Mouse (Mus musculus) C2C12 (cell line): ENCODE measurements around the gene Tmprss4. TPM values are rescaled to one million over a fixed set of nuclear protein-coding genes. Genes with fewer than 3 reads are reported as not detected.

Experiments
- H3K27me3 ChIP-seq: one replicate; pipeline ENCODE4 v1.6.1; 2011; ENCODE audit not compliant: control insufficient read depth, insufficient read depth, insufficient read length
- H3K36me3 ChIP-seq: one replicate; pipeline ENCODE4 v1.6.1; 2011; ENCODE audit not compliant: control insufficient read depth, insufficient read depth
- H3K4me3 ChIP-seq: one replicate; pipeline ENCODE4 v1.5.1; 2011; ENCODE audit warnings: mild to moderate bottlenecking, control low read depth; ENCODE audit not compliant: poor library complexity, insufficient read depth, severe bottlenecking
- H3K79me2 ChIP-seq: one replicate; pipeline ENCODE4 v1.6.1; 2011; ENCODE audit not compliant: control insufficient read depth, insufficient read depth
- H3K79me3 ChIP-seq: one replicate; pipeline ENCODE4 v1.6.1; 2011; ENCODE audit warnings: low read depth, control low read depth
- H3ac ChIP-seq: one replicate; pipeline ENCODE3; 2011; ENCODE audit warnings: low read depth; ENCODE audit not compliant: control insufficient read depth, insufficient read length
- CEBPB ChIP-seq: IDR thresholded peaks from one replicate; pipeline ENCODE4 v1.6.1; 2011; ENCODE audit warnings: low read depth, mild to moderate bottlenecking, control low read depth, moderate library complexity
- CTCF ChIP-seq: IDR thresholded peaks from one replicate; pipeline ENCODE4 v1.5.1; 2011; ENCODE audit not compliant: control insufficient read depth, insufficient read depth, insufficient read length
- FOSL1 ChIP-seq: IDR thresholded peaks from one replicate; pipeline ENCODE4 v1.8.0; 2011; ENCODE audit warnings: mild to moderate bottlenecking, low read length; ENCODE audit not compliant: poor library complexity, insufficient read depth, severe bottlenecking
- MAX ChIP-seq: IDR thresholded peaks from one replicate; pipeline ENCODE4 v1.6.1; 2011; ENCODE audit warnings: mild to moderate bottlenecking, control low read depth
- MYOD1 ChIP-seq: IDR thresholded peaks from one replicate; pipeline ENCODE4 v1.6.1; 2011; ENCODE audit warnings: low read depth; ENCODE audit not compliant: control insufficient read depth, insufficient read length
- MYOG ChIP-seq: IDR thresholded peaks from one replicate; pipeline ENCODE4 v1.6.1; 2011; ENCODE audit not compliant: control insufficient read depth, insufficient read length; ENCODE audit errors: extremely low read depth
- USF1 ChIP-seq: IDR thresholded peaks from one replicate; pipeline ENCODE4 v1.6.1; 2011; ENCODE audit warnings: low read depth, mild to moderate bottlenecking, control low read depth, moderate library complexity
- long read RNA-seq, 2 experiments: library from polyadenylated mRNA; unstranded; transcript quantifications; one replicate each; pipeline ENCODE4 v2.0.0; 2019 to 2020
- polyA plus RNA-seq: library from polyadenylated mRNA; unstranded; fragments of >200 nt; fragmentation: generic; extraction: Trizol; gene quantifications from one replicate; pipeline ENCODE4 v1.2.1, GENCODE M21; 2012; ENCODE audit warnings: missing spikeins

The Tmprss4 gene
- polyA plus RNA-seq, result not detected
- long read RNA-seq, experiment 1, result 0 reads
- long read RNA-seq, experiment 2, result 0 reads

DNA sequence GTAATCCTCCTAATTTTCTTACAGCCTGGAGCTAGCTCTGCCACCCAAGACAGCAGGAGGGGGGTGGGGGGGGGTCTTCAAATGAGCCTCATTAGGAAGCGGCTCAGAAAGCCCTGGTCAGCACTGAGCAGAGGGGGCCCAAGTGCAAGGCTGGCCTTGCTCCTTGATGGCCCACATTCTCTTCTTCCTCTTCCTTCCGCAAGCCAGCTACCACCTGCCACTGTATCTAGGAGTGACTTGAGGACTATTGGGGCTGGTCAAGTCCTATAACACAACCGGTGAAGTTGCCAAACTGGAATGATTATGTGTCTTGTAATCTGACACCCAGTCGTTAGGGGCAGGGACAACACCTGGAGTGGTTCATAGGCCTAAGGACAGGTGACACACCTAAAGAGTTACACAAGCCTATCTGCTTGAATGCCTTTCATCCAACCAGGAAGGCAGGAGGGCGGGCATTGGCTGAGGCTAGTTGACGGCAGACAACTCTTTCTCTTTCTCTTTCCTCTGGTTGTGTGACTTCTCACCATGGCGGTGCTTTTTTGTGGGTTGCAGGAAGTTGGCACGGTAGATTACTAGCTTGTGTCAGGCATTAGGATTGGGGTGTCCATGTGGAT, at the start of gene Tmprss4:
Gene Tmprss4, minus strand, starts transcription at position 296 of the 614 bp plus-strand sequence.
- H3K4me3 ChIP-seq, result no peak within 1 kb of the TSS
- H3K79me3 ChIP-seq, result no peaks in the 10 kb centered on the region
- H3K27me3 ChIP-seq, result peaks cover 16% of the 10 kb centered on the region
- no peaks in the 10 kb centered on the region for H3K36me3 ChIP-seq
- no peak within 1 kb of the TSS for H3ac ChIP-seq
- TF ChIP-seq CEBPB (no peak), MAX (no peak), MYOG (no peak), USF1 (no peak), MYOD1 (no peak), FOSL1 (no peak), CTCF (no peak)
- no peaks in the 10 kb centered on the region for H3K79me2 ChIP-seq

DNA sequence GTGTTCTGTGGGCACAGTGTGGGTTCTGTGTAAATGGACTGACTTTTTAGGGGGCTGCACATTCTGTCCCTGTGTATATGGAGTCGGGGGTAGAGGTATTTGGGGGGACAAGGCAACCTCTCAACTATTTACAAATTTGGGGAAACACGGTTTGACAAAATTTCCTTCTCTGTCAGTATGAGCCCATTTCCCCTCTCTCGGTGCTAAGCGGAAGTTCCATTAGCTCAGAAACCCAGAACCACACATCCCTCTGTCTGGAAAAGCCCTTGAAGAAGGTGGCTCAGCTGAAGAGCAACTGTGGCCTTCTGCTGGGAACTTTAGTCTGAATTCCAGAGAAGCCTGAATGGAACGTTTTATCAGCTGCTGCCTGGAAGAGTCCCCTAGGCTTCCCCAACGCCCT, 48.5 kb upstream of the Tmprss4 start:
- no peak overlapping the region for H3ac ChIP-seq
- TF ChIP-seq USF1 (no peak), MAX (no peak), CTCF (no peak), MYOG (no peak), MYOD1 (no peak), FOSL1 (no peak), CEBPB (no peak)
- no peak overlapping the region for H3K4me3 ChIP-seq
- no peaks in the 10 kb centered on the region for H3K36me3 ChIP-seq
- H3K79me3 ChIP-seq, result no peaks in the 10 kb centered on the region
- peaks cover 31% of the 10 kb centered on the region for H3K27me3 ChIP-seq
- H3K79me2 ChIP-seq, result no peaks in the 10 kb centered on the region

DNA sequence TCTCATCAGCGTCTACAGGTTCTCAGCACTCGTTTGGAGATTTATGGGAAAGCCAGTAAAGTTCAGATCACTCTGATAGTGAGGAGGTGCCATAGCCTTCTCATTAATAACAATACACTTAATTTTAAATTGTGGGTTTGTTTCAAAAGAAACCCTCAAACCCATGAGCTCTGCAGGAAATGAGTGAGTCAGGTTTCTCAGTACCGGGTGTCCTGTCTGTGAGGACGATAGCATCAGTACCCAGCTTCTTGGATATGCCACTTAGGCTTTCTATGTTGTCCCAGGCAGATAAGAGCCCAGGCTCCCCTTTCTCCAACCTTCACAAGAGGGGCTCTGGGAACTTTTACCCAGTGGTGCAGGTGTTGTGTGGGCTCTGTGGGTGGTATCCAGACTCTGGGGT, 48.1 kb upstream of the Tmprss4 start:
- TF ChIP-seq FOSL1 (no peak), CEBPB (no peak), CTCF (no peak), USF1 (no peak), MYOD1 (no peak), MYOG (no peak), MAX (no peak)
- no peak overlapping the region for H3K4me3 ChIP-seq
- no peaks in the 10 kb centered on the region for H3K79me3 ChIP-seq

DNA sequence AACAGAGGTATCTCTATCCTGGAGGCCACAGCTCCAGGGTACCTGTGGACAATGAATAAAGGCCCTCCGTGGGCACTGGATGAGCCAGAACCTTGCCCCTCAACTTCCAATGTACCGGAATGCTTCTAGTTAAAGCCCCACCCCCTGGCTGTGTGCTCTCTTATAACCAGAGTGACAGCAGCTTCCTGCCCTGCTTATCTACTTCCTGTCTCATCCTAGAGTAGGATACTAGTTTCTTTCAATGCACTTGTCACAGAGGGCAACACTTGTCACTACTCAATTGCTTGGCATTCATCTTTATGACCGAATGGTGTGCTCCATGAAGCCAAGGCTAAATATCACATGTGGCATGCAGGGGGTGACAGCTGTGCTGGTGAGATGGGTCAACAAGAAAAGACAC, 47.4 kb upstream of the Tmprss4 start:
- Histone ChIP-seq H3K79me3 (no peaks in the 10 kb centered on the region), H3ac (no peak overlapping the region), H3K36me3 (no peaks in the 10 kb centered on the region), H3K4me3 (no peak overlapping the region), H3K27me3 (peaks cover 22% of the 10 kb centered on the region), H3K79me2 (no peaks in the 10 kb centered on the region)
- TF ChIP-seq CTCF (no peak), FOSL1 (no peak), MYOD1 (no peak), CEBPB (no peak), MYOG (no peak), USF1 (no peak), MAX (no peak)

More for the DNA sequence above, 48.1 kb upstream of the Tmprss4 start:
- Histone ChIP-seq H3K27me3 (peaks cover 28% of the 10 kb centered on the region), H3ac (no peak overlapping the region), H3K79me2 (no peaks in the 10 kb centered on the region), H3K36me3 (no peaks in the 10 kb centered on the region)

DNA sequence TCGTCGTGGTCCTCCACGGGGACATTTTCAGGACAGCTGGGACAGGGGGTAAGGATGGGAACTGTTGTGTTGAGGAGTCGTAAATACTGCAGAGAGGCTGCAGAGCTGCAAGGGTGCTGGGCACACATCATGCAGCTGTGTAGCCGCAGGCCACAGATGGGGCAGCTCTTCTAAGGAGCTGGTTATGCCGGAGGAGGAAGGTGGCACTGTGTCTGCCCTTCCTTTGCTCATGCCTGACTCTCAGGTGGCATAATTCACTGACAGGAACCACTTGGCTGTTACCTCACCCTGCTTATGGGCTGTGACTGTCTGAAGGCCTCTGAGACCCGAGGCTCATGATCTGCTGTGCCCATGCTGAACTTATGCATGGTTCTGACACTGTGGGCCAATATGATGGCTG, 46.4 kb upstream of the Tmprss4 start:
- Histone ChIP-seq H3K27me3 (peaks cover 22% of the 10 kb centered on the region), H3ac (no peak overlapping the region), H3K79me2 (no peaks in the 10 kb centered on the region), H3K79me3 (no peaks in the 10 kb centered on the region), H3K4me3 (no peak overlapping the region), H3K36me3 (no peaks in the 10 kb centered on the region)
- no peak for TF ChIP-seq USF1
- TF ChIP-seq MYOD1, result no peak
- no peak for TF ChIP-seq CTCF
- no peak for TF ChIP-seq CEBPB
- TF ChIP-seq MAX, result no peak
- TF ChIP-seq MYOG, result no peak
- TF ChIP-seq FOSL1, result no peak
